Mouse (Mus musculus) liver, postnatal 0 days (tissue): ENCODE measurements around the gene Fpr2.

ENCODE experiments used
- CTCF ChIP-seq: sonication (generic); IDR thresholded peaks from 2 replicates; pipeline ENCODE4 v1.5.1; 2016; ENCODE audit warnings: antibody characterized with exemption, low read depth
- EP300 ChIP-seq: IDR thresholded peaks from 2 replicates; pipeline ENCODE4 v1.6.1; 2016; ENCODE audit warnings: antibody characterized with exemption, low read depth, mild to moderate bottlenecking

GRCm38 (mm10) chr17:17896039-17896438, 8.4 kb downstream of the Fpr2 start:
- peak; percentile 77 for TF ChIP-seq CTCF
- no peak for TF ChIP-seq EP300
